Mouse (Mus musculus) retina, adult 2 months (tissue): Measurements from ENCODE around the gene Adgre5.

Experiments
- DNase-seq: peaks from one replicate; pipeline ENCODE4 v3.0.0-alpha.2; 2012; ENCODE audit warnings: low read depth, low spot score

Adgre5 gene

DNA sequence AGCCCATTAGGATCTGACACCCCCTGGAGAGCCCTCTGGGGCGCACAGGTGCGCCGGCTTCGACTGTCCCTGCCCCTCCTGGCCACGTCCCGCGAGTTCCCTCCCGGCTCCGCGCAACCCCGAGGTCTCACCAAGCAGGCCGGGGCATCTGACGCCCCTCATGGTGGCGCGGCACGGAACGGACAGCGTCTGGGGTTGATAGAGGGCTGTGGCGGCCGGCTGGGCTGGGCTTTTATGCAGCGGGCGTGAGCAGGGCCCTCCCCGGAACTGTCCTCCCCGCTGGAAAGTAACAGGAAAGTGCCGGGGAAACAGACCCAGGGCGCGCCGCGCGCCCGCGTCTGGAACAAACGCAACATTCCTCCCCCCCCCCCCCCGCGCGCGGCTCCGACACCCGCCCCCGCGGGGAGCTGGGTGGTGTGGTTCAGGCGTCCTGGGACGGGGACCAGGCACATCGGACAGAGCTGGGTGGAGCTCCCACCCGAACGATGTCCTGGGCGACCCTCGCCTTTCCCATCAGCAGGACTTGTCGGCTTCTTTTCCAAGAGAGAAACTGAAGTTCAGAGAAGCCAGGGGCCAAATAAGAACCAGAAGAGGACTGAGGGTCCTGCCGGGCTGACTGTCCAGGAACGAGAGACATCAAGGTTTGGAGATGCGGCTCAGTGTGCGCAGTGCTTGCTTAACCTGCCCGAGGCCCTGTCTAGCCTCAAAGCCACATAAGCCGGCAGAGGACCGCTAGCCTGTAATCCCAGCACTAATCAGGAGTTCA lies at the start of gene Adgre5:
Gene Adgre5 (minus strand): TSS at position 351 of the 766 bp plus-strand sequence.
- no peak for DNase-seq

DNA sequence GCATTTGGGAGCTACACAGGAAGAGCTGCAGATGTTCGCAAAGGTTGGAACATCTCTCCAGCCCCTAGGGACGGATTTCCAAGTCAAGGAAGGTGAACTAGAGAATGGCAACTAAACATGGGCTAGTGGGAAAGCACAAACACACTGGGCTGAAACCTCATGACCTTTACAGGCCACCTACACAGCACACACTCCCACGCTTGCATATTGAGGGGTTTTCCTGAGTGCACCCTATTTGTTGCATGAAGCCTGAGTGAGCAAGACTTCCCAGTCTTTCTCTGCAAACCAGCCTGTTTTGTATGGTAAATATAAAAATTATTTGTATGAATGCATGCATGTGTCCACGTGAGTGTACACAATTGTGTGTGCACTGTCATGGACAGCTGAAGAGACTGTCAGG lies 48.7 kb upstream of the Adgre5 start:
- DNase-seq: no peak

DNA sequence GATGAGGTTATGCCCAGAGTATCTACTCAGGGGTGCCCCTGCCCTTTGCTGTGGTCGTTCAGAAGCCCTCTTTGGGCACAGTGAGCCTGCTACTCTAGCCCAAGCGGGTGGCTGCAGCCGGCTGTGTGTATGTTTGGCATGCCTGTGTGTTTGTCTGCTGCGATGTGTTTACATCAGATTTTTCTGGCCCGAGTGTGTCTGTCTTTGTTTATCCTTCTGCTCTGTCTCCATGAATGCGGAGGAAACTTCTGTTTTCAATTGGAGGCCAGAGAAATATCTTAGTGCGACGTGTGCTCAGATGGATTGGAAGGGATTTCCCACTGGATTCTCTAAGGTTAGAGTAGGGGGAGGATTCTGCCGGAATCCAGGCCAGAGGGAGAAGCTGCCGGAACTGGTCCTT lies 43.9 kb upstream of the Adgre5 start:
- DNase-seq: no peak

DNA sequence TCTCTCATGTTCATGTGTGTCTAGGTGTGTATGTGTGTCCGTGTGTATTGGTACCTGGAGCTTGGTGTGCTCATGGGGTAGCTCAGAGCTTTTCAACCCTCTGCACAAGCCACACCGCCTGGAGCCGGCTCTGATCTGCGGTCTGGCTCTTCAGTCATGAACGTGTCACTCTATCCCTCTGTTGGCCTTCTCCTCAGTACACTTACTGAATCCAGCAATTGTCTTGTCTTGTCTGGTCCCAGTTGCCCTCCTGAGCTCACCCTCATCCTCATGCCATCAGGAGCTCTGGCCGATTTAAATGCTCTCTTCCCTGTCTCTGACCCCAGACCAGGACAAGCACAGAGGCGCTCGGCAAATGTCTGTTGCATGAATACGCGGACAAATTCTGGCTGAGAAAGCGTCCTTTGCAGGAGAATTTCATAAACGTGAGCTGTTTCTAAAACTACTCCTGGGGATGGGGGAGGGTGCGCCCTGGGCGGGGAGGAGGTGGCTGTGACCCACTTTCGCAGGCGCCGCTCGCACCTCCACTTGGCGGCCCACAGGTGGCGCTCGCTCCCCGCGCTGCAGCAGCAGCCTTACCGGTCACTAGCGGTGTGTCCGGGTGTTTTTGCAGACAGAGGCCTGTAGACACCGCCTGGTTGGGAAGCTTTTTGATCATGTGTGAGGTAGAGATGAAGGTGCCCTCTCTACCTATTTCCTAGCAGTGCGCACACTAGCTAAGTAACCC lies 41.9 kb upstream of the Adgre5 start:
- peak; percentile 63 for DNase-seq

DNA sequence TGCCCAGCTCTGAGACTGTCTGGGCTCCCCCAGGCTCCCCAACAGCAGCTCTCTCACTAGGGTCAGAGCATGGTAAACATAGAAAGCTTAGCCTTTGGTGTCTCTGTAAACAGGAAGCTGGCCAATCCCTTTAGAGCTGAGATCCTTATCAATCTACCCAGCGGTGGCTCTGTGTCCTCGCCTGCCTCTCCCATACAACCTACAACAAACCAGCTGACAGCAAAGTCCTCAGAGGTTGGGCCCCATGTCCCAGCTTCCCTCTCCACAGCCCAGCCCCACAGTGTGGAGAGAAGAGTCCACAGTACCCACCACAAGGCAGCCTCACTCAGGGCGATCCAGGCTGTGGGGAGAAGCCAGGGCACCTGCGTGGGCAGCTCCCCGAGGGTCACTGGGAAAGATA lies 38.5 kb upstream of the Adgre5 start:
- no peak for DNase-seq

DNA sequence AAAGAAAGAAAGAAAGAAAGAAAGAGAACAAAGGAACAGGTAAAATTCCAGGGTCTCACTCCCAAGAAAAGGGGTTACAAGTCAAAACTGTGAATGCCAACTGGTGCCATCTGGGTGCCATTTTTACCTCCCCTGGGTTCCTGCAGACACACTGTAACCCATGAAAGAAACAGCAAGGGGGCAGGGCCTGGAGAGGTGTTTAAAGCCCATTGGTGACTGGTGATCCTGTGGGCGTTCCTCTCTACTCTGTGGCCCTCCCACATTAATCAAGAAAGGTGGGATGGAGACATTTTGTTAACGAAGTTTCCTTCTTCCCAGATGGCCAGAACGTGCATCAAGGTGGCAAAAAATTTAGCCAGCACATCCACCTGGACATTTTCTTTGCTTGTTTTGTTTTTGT lies 36.9 kb upstream of the Adgre5 start:
- DNase-seq: no peak

DNA sequence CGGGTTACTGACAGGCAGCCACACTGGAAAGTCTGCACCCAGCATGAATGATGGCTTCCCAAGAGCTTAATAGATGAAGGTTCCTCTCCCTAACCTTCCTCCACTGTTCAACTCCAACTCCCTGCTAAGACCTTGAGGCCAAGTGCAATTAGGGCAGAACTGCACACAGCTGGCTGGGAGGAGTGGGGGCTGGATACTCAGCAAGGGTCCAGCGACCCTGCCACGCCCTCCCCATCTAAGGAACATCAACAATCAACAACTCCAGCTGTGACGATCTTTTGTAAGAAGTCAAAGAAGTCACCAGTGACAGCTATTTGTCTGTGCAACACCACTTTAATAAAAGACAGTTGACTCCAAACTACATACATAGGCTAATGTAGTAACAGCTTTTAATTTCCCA lies 35.5 kb upstream of the Adgre5 start:
- DNase-seq: no peak

DNA sequence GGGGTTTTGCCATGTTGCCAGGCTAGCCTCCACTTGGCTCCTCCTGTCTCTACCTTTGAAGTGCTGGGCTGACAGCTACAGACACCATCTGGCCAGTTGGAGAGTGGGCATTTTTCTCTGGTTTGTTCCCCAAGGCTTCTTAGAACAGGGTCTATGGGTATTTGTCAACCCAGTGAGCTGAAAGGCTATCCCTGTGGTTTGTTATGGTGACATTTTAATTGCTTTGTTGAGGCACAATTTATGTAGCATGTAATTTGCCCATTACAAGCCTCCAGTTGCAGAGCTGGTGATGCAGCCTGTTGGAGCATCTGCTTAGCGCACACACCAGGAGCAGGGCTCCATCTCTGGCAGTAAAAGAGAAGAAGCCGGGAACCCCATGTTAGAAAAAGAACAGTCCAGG lies 33.1 kb upstream of the Adgre5 start:
- DNase-seq: no peak

DNA sequence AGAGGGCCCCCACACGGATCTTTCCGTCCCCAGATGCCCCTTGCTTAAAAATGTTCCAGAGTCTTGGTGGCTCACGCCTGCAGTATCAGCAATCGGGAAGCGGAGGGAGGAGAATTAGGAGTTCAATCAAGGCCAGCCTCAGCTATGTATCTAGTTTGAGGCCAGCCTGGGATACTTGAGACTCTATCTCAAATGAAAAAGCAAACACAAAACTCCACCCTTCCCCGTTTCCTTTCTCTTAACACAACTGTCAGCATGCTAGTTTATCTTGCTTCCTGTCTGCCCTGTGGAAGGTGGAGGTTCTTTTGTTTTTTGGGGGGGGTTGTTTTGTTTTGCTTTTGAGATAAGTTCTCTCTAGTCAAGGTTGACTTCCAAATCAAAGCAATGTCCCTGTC lies 32.3 kb upstream of the Adgre5 start:
- no peak for DNase-seq

DNA sequence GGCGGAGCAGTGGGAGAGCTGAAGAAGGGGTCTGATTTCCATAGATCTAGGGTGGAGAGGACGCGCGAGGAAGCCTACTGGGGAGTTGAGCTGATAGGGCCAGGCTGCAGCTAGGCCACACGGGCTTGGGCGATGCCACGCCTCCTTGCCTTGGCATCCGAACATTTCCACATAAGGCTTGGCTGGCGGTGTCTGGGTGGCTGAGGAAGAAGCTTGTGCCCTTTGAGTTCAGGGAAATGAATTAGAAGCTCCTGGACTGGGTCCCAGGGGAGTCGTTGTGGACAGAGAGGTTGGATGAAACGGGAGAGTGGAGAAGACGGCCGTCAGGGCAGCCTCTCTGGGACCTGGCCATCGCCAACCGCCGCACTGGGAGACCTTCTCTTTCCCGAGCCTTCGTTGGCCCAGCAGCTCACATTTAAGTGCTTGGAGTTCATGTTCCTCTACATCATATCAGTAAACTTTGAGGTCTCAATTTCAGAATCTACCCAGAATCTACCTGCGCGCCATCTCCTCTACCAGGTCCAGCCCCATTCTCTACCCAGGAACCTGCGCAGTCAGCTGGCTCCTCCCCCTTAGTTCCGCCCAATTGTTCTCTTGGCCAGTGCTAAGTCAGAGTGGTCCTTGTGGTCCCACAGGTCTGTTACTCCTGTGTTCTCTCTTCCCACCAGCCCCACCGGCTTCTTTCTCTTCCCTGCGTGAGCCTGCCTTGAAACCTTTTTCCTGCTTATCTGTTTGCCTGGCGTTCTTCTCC lies 31.8 kb upstream of the Adgre5 start:
- DNase-seq: no peak

DNA sequence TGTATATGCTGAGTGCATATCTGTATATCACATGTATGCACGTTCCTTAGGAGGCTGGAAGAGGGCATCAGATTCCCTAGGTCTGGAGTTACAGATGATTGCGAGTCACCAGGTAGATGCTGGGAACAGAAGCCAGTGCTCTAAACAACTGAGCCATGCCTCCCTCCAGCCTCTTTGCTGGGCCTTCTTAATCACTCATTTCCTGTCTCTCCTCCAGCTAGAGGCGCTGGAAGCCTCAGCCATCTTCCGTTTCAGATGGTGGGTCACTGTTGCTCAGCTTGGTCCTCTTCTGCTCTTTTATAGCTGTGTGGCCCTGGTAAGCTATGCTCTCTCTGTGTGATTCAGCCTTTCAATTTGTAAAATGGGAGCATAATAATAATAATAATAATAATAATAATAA lies 30.7 kb upstream of the Adgre5 start:
- no peak for DNase-seq

DNA sequence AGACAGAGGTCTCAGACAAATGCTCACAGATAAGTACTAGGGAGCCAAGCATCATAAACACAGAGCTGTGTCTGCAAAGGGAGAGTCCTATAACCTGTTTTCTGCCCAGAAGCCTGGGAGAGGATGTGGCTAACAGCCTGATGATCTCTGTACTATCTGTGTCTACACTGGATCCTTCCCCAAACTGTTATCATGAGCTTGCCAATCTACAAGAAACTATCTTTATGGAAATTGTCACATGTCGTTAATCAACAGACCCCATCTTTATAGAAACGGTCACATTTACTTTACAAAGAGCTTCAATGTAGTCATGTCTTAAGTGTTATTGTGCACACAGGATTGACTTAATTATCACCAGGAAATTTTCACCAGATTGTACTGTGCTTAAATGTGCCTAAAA lies 29.5 kb upstream of the Adgre5 start:
- DNase-seq: no peak

DNA sequence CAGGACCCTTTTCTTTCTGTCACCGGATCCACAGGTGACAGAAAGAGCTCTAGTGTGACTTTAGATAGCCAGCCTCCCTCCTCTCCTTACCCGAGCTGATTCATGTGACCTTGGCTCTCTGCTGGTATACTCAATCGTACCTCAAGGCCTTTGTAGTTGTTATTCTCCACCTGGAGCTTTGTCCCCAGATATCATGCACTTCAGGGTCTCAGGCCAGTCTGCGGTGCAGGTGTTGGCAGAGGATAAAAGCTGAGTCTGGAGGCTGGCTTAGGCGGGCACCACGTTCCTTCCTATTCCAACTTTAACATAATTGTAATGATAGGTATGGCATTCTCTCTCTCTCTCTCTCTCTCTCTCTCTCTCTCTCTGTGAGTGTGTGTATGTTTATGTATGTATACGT lies 28.6 kb upstream of the Adgre5 start:
- no peak for DNase-seq

DNA sequence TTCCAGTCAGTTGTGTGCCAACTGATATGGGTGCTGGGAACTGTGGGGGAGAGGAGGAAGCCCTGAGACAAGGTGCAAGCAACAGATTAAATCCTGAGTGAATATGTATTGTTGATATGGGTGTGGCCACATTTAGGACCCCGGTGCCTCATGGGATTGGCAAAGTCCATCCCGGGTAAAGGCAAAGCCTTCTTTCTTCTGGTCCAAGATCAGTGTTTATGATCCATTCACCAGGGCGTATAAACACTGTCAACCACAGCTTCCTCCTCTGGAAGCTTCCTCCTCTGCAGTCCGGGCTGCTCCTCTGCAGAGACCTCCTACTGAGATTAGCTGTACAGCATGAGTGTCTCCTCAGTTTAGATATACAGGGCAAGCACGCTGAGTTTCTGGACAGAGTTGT lies 27.4 kb upstream of the Adgre5 start:
- DNase-seq: no peak

DNA sequence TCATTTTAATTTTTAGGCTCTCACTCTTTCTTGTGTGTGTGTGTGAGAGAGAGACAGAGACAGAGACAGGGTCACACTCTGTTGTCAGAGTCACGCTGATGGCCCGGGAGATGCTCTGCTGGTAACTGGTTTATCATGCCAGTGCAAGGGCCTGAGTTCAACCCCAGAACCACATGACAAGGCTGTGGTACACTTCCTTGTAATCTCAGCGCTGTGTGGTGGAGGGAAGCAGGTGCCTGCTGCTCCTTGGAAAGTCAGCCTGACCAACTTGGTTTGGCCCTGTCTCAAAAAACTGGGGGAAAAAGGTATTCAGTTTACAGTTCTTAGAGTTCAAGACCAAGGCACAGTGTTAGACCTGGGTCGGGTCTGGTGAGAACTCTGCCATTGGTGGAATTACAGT lies 26.3 kb upstream of the Adgre5 start:
- DNase-seq: no peak

DNA sequence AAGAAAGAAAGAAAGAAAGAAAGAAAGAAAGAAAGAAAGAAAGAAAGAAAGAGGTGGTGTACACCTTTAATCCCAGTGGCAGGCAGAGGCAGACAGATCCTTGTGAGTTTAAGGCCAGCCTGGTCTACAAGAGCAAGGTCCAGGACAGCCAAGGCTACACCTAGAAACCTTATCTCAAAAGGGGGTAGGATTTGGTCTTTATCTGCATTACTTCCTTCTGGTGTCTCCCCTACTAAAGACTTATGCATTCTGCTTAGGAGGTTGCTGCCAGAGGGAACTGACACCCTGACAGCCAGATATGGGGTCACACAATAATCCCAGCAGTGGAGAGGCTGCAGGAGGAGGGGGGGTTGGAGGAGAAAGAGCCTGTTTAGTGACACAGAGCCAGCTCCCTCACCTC lies 24.5 kb upstream of the Adgre5 start:
- no peak for DNase-seq

DNA sequence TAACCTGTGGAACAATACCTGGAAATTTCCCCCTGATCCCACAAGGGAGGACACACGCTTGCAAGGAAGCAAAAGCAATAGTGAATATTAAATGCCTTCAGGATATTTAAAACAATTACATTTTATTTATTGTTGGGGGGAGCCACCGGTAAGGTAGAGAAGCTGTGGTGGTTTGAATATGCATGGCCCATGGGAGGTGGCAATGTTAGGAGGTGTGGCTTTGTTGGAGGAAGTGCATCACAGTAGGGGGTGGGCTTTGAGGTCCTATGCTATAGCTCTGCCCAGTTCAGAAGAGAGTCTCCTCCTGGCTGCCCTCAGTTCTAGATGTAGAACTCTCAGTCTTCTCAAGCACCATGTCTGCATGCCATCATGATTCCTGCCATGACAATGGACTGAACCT lies 23.6 kb upstream of the Adgre5 start:
- DNase-seq: no peak

DNA sequence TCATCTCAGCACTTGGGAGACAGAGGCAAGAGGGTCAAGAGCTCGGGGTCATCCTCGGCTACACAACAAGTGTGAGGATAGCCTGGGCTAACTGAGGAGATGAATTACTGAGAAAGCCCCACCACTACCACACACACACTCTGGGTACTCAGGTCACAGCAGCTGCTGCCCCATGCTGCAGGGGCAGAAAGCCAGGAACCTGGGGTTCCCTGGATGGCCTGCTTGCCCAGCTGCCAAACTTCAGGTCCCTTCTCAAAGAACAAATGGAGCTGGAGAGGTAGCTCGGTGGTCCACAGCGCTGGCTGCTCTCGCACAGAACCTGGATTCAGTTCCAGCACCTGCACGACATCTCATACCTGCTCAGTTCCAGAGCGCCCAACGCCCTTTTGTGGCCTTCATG lies 23.0 kb upstream of the Adgre5 start:
- no peak for DNase-seq

DNA sequence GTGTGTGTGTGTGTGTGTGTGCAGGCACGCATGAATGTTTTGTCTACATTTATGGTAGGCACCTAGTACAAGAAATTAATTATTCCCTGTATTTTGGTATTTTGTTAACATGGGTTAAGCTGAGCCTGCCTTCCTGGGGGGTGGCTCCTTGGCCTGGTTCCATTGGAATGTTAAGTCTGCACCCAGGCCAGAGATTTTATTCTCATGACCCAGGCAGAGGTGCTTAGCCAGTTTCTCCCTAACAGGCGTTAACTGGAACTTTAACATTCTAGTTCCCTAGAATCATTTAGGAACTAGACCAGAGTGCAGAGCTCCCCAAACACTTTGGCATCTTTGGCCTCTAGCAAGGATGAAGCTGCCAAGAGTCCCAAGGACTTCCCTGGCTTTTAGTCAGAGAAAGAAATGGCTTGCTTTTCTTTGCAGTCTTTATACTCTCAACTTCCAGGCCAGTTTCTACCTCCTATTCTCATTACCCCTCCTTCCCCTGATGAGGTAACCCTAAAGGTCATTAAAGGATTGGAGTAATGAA lies 18.2 kb upstream of the Adgre5 start:
- no peak for DNase-seq

DNA sequence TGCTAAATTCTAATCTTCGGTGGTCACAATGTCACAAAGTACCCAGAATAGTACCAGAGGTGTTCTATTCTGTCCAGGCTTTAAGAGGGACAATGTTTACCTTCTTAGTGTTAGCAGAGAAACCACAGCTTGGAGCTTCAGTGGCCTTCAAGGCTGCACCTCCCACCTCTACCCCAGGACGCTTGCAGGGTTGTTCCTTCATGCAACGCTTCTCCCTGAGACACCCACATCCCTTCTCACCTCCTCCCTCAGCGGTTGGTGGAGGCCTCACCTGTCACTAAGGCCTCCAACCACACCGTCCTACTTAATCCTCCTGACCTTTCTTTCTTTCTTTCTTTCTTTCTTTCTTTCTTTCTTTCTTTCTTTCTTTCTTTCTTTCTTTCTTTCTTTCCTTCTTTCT lies 17.2 kb upstream of the Adgre5 start:
- DNase-seq: no peak

DNA sequence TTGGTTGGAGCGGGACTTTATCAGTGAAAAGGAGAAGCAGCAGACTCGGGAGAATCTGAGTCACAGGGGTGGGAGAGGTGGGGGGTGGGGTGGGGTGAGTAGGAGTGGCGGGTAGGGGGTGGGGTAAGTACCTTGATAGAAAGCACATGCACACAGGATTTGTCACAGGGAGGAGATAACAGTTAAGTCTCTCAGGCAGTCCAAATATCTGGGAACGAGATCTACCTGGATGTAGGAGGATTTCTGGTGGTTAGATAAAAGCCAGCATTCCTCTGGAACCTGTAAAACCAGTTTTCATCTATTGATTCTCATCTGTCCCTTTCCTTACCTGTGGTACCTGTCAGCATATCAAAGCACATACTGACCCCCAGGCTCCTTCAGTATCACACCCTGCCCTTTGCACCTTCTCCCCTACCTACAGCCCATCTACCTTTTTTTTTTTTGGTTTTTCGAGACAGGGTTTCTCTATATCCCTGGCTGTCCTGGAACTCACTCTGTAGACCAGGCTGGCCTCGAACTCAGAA lies 16.0 kb upstream of the Adgre5 start:
- no peak for DNase-seq

DNA sequence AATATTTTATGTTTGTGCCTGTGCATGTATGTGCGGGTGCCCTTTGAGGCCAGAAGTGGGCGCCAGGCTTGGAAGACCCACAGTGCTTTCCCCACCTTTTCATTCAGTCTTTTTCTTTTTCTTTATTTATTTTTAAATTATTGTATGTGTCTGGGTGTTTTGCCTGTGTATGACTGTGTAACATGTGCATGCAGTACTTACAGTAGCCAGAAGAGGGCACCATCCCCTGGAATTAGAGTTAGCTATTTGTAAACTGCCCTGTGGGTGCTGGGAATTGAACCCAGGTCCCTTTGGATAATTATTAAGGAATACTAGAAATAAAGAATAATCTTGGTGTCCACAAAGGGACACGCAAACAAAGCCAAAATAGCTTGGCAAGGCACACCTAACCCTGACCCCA lies 15.1 kb upstream of the Adgre5 start:
- no peak for DNase-seq
